Mouse (Mus musculus) CH12.LX (cell line): ENCODE measurements around the gene Thsd7b.

Source experiments
- CTCF ChIP-seq, 2 experiments: IDR thresholded peaks in 1 of 2; conservative IDR thresholded peaks in 1 of 2; 2 replicates each; pipeline ENCODE4 v1.5.1; 2011 to 2012; ENCODE audit warnings: low read depth in 2 of 2, low read length in 2 of 2, improper control_type of control experiment in 1 of 2, inconsistent platforms in 1 of 2, mild to moderate bottlenecking in 1 of 2, moderate library complexity in 1 of 2
- EP300 ChIP-seq: IDR thresholded peaks from 2 replicates; pipeline ENCODE4 v1.6.1; 2011; ENCODE audit warnings: low read length, improper control_type of control experiment
- IRF4 ChIP-seq: IDR thresholded peaks from 2 replicates; pipeline ENCODE4 v1.6.1; 2014; ENCODE audit warnings: low read depth, mild to moderate bottlenecking, inconsistent platforms, low read length, improper control_type of control experiment
- MAZ ChIP-seq: IDR thresholded peaks from 2 replicates; pipeline ENCODE4 v1.6.1; 2012; ENCODE audit warnings: low read depth, mild to moderate bottlenecking, inconsistent platforms, low read length, improper control_type of control experiment, moderate library complexity
- POLR2AphosphoS2 ChIP-seq: IDR thresholded peaks from 2 replicates; pipeline ENCODE4 v1.6.1; 2011; ENCODE audit warnings: low read depth, low read length, improper control_type of control experiment
- RAD21 ChIP-seq: IDR thresholded peaks from 2 replicates; pipeline ENCODE4 v1.6.1; 2011; ENCODE audit warnings: low read depth, mild to moderate bottlenecking, low read length, improper control_type of control experiment, moderate library complexity
- SIN3A ChIP-seq: IDR thresholded peaks from 2 replicates; pipeline ENCODE4 v1.6.1; 2012; ENCODE audit warnings: low read length, improper control_type of control experiment, inconsistent platforms
- TCF12 ChIP-seq: IDR thresholded peaks from 2 replicates; pipeline ENCODE4 v1.6.1; 2014; ENCODE audit warnings: low read depth, mild to moderate bottlenecking, inconsistent platforms, low read length, improper control_type of control experiment
- UBTF ChIP-seq: IDR thresholded peaks from 2 replicates; pipeline ENCODE4 v1.6.1; 2012; ENCODE audit warnings: low read depth, mild to moderate bottlenecking, inconsistent platforms, low read length, improper control_type of control experiment, moderate library complexity

GRCm38 (mm10) chr1:129756548-129757240, 483.6 kb downstream of the Thsd7b start:
- TF ChIP-seq EP300 (no peak), POLR2AphosphoS2 (no peak), RAD21 (no peak), CTCF (conservative IDR thresholded peaks at IDR 0.05 in 1 of 2, IDR thresholded peaks at IDR 0.05 in 1 of 2; ENCODE audit: low read depth in 2 of 2, low read length in 2 of 2) (no peak), SIN3A (no peak), MAZ (no peak), UBTF (no peak), IRF4 (no peak), TCF12 (no peak)
